Mouse (Mus musculus): ENCODE data around the gene Ranbp17. TPM values are rescaled to one million over a fixed set of nuclear protein-coding genes. Genes with fewer than 3 reads are reported as not detected.

Gene Ranbp17
- total RNA-seq, 2 experiments from 2014 or later: 4.8 to 4.9 TPM

GRCm38 (mm10) chr11:33198351-33199116, 315.0 kb downstream of the Ranbp17 start:
- no peak for DNase-seq (ENCODE audit: low spot score in 2 of 2)

- no peak for DNase-seq (ENCODE audit: low spot score in 2 of 2)
Observed at GRCm38 (mm10) chr11:33197673-33198072, 315.9 kb downstream of the Ranbp17 start.

GRCm38 (mm10) chr11:33197133-33197514, 316.4 kb downstream of the Ranbp17 start:
- no peak for DNase-seq (ENCODE audit: low spot score in 2 of 2)

GRCm38 (mm10) chr11:33196447-33197132, 317.0 kb downstream of the Ranbp17 start:
- DNase-seq (ENCODE audit: low spot score in 2 of 2): no peak

- no peak for DNase-seq (ENCODE audit: low spot score in 2 of 2)
Observed at GRCm38 (mm10) chr11:33195531-33196446, 317.8 kb downstream of the Ranbp17 start.

GRCm38 (mm10) chr11:33195061-33195460, 318.5 kb downstream of the Ranbp17 start:
- DNase-seq (ENCODE audit: low spot score in 2 of 2): no peak

- DNase-seq (ENCODE audit: low spot score in 2 of 2): no peak
Observed at GRCm38 (mm10) chr11:33193695-33194094, 319.9 kb downstream of the Ranbp17 start.

GRCm38 (mm10) chr11:33181804-33182203, 331.7 kb downstream of the Ranbp17 start:
- no peak for DNase-seq (ENCODE audit: low spot score in 2 of 2)

- DNase-seq (ENCODE audit: low spot score in 2 of 2): no peak
Observed at GRCm38 (mm10) chr11:33180701-33181116, 332.8 kb downstream of the Ranbp17 start.

- DNase-seq (ENCODE audit: low spot score in 2 of 2): no peak
Observed at GRCm38 (mm10) chr11:33179802-33180201, 333.7 kb downstream of the Ranbp17 start.

- DNase-seq (ENCODE audit: low spot score in 2 of 2): peak; percentile 42 to 48
Observed at GRCm38 (mm10) chr11:33176525-33177245, 336.9 kb downstream of the Ranbp17 start.

- DNase-seq (ENCODE audit: low spot score in 2 of 2): no peak
Observed at GRCm38 (mm10) chr11:33175768-33176167, 337.8 kb downstream of the Ranbp17 start.

- peak; percentile 35 to 61 for DNase-seq (ENCODE audit: low spot score in 2 of 2)
Observed at GRCm38 (mm10) chr11:33170489-33170888, 343.1 kb downstream of the Ranbp17 start.

- DNase-seq (ENCODE audit: low spot score in 2 of 2): peak; percentile 99 to 100
Observed at GRCm38 (mm10) chr11:33162998-33163506, 350.5 kb downstream of the Ranbp17 start, which contains the start of gene Npm1. Gene Npm1 (minus strand): TSS chr11:33163206.

- DNase-seq (ENCODE audit: low spot score in 2 of 2): peak; percentile 48 to 55
Observed at GRCm38 (mm10) chr11:33162211-33162997, 351.1 kb downstream of the Ranbp17 start.
